Comparison of ENCODE assay signal across 8 mouse cellular contexts in the genomic region with DNA sequence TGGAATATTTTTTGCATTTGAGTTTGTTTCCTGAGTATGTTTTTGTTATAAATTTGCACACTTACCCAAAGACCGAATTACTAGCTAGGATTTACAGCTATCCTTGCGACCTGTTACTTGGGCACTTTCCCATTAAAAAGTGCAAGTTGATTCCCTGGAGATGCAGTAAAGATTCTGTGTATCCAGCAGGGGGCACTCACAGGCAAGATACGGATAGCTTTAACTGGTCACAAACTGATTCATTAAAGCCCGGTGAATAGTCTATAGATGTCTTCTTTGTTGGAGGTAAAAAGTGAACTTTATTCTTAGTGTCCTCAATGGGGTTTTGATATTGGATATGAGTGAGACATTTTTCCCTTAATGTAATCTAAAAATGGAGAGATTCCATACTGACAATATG. TPM values are rescaled to one million over a fixed set of nuclear protein-coding genes. Genes with fewer than 3 reads are reported as not detected.
DNase-seq lines count a peak whose midpoint lies in the region; ATAC-seq and TF ChIP-seq lines count a peak whose summit lies in the region.

No protein-coding gene starts in this region.

- whole genome bisulfite sequencing in midbrain, embryonic 11.5 days: 9% methylated on average over 4 of the region's 4 CpGs
- WGBS in midbrain, embryonic 16.5 days: 4% methylated on average over 4 of the region's 4 CpGs

- 0 out of 2 replicates have a peak, but pooled peaks have one; percentile 48 for ATAC-seq in midbrain, embryonic 11.5 days (ENCODE audit: low FRiP score)
- ATAC-seq in midbrain, embryonic 16.5 days: no peak
- no peak for ATAC-seq in Patski
- 0 out of 2 replicates have a peak, but pooled peaks have one; percentile 68 for ATAC-seq in megakaryocyte-erythroid progenitor cell, adult 5-6 weeks (replicated peaks; ENCODE audit: low FRiP score, low TSS enrichment, poor library complexity, severe bottlenecking)

- no peak overlapping the region for H3K4me3 ChIP-seq in midbrain, embryonic 11.5 days (ENCODE audit: low read depth, low read length)
- no peak overlapping the region for H3K4me3 ChIP-seq in midbrain, embryonic 16.5 days (ENCODE audit: low read depth, low read length)

- H3K9ac ChIP-seq in midbrain, embryonic 11.5 days (ENCODE audit: low read length): no peak overlapping the region
- H3K9ac ChIP-seq in midbrain, embryonic 16.5 days (ENCODE audit: low read depth, low read length): no peak overlapping the region

- no peak overlapping the region for H3K27ac ChIP-seq in midbrain, embryonic 11.5 days (ENCODE audit: low read depth, low read length)
- no peak overlapping the region for H3K27ac ChIP-seq in midbrain, embryonic 16.5 days (ENCODE audit: low read length)

- peak; percentile 75 for TF ChIP-seq CTCF in Patski (IDR thresholded peaks at IDR 0.05)

- no peaks in the 10 kb centered on the region for H3K27me3 ChIP-seq in midbrain, embryonic 11.5 days (ENCODE audit: control insufficient read depth, insufficient read depth, low read length)
- no peaks in the 10 kb centered on the region; the same call in 1 of the 2 replicates for H3K27me3 ChIP-seq in midbrain, embryonic 16.5 days (ENCODE audit: control insufficient read depth, insufficient read depth, low read depth, low read length)
- H3K27me3 ChIP-seq in Patski: no peaks in the 10 kb centered on the region

- POLR2A ChIA-PET in Patski (lab: Charles Lee): interaction anchor here (1.2 kb wide), 1 partner anchor 26 kb away, joined by 3 read pairs; no protein-coding TSS in a partner anchor

- no peaks in the 10 kb centered on the region for H3K36me3 ChIP-seq in midbrain, embryonic 11.5 days (ENCODE audit: control insufficient read depth, insufficient read depth, low read length)
- no peaks in the 10 kb centered on the region for H3K36me3 ChIP-seq in midbrain, embryonic 16.5 days (ENCODE audit: control insufficient read depth, insufficient read depth, low read length)

- peak; percentile 94 for DNase-seq in midbrain, embryonic 11.5 days (ENCODE audit: low spot score, missing footprints)
- peak; percentile 7 for DNase-seq in Patski (ENCODE audit: low read depth, low spot score)
- peak; percentile 45 for DNase-seq in cerebellum, adult 9-11 months
- peak; percentile 49 to 73 for DNase-seq in gastrocnemius, postnatal 4 days (ENCODE audit: low spot score in 2 of 2)
- DNase-seq in layer of hippocampus, adult 9-11 months: peak; percentile 24
- peak; percentile 83 for DNase-seq in thymus, postnatal 4 days

- no peak overlapping the region for H3K4me2 ChIP-seq in midbrain, embryonic 11.5 days
- H3K4me2 ChIP-seq in midbrain, embryonic 16.5 days (ENCODE audit: low read length): no peak overlapping the region

- no peaks in the 10 kb centered on the region for H3K4me1 ChIP-seq in midbrain, embryonic 11.5 days (ENCODE audit: control insufficient read depth, insufficient read depth, low read length)
- no peaks in the 10 kb centered on the region for H3K4me1 ChIP-seq in midbrain, embryonic 16.5 days (ENCODE audit: control insufficient read depth, insufficient read depth, low read length)

- CTCF ChIA-PET in Patski (lab: Charles Lee): interaction anchor here (0.7 to 3.7 kb wide), 19 partner anchors 8 to 533 kb away, joined by 3 to 36 read pairs (median 4); no protein-coding TSS in a partner anchor

- no peaks in the 10 kb centered on the region for H3K9me3 ChIP-seq in midbrain, embryonic 11.5 days (ENCODE audit: control insufficient read depth, low read length)
- H3K9me3 ChIP-seq in midbrain, embryonic 16.5 days (replicated peaks; ENCODE audit: control insufficient read depth, low read length, poor library complexity, severe bottlenecking): no peaks in the 10 kb centered on the region

- in situ Hi-C loops in Patski (cut with MboI; ENCODE audit: low pct_unique_long_range_greater_than_20kb): loop anchor here (5.0 to 25.0 kb wide), 2 partner anchors 431 to 666 kb away; no protein-coding TSS in a partner anchor

RNA-seq across cellular contexts. Expression of gene Six1, which starts 32.7 kb away (rescaled TPM):
- polyA plus RNA-seq in midbrain, embryonic 11.5 days (2014; fragmentation: Nextera tagmentation; extraction: Ambion mirVana): 10.4 and 12.1 TPM in 2 replicates
- polyA plus RNA-seq in midbrain, embryonic 16.5 days (2015; fragmentation: Nextera tagmentation; extraction: Ambion mirVana): 0.41 and 0.62 TPM in 2 replicates
- 19.9 TPM for polyA plus RNA-seq in Patski (2021)
- 10 to 100 TPM; 51.0 to 60.8 TPM for total RNA-seq in gastrocnemius, postnatal 4 days (2021)
- total RNA-seq in megakaryocyte-erythroid progenitor cell, adult 5-6 weeks (2014; fragmentation: Nextera tagmentation): not detected in 2 replicates
- not detected in 2 replicates for total RNA-seq in megakaryocyte-erythroid progenitor cell, adult 5-6 weeks (2017)

Comparison
In these comparisons a context has a peak if more than half of its experiments do, and no peak if none do; other contexts are left out.
1. ATAC-seq: peak in midbrain, embryonic 11.5 days (single experiment) and megakaryocyte-erythroid progenitor cell, adult 5-6 weeks (single experiment); none in midbrain, embryonic 16.5 days (single experiment) and Patski (single experiment).
2. DNase-seq: peak in every context shown above with its lines; median percentile 94 in midbrain, embryonic 11.5 days; 83 in thymus, postnatal 4 days; 61 in gastrocnemius, postnatal 4 days; 45 in cerebellum, adult 9-11 months; 24 in layer of hippocampus, adult 9-11 months; 7 in Patski.